Mouse (Mus musculus): ENCODE data around the gene Ppcdc.

DNA sequence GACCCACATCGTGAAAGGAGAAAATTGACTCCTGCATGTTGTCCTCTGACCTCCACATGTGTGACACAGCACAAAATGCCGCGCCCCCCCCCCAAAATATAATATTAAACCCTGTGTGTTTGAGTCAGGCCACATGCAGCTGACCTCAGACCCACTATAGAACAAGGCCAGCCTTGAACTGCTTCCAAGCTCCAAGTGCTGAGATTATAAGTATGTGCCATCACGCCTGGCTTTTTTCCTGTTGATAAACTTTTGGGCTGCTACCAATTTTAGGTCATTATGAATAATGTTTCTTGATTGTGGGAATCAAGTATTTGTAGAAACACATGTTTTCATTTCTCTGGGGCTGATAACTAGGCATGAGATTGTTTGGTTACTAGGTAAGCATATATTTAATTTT, 53.0 kb downstream of the Ppcdc start:
- TF ChIP-seq CTCF (IDR thresholded peaks at IDR 0.05; ENCODE audit: control insufficient read depth, insufficient read depth, low read length) (no peak), POLR2A (IDR thresholded peaks at IDR 0.05; ENCODE audit: borderline replicate concordance, control insufficient read depth, low read depth, low read length) (no peak)

All from bone marrow, adult 2 months (tissue).